Mouse (Mus musculus) ovary, postnatal 36 days (tissue): ENCODE measurements around the gene Prkg2.

Experiments
- DNase-seq: peaks from one replicate; pipeline ENCODE4 v3.0.0; 2022; ENCODE audit warnings: low spot score, mixed read lengths

Prkg2 gene

DNA sequence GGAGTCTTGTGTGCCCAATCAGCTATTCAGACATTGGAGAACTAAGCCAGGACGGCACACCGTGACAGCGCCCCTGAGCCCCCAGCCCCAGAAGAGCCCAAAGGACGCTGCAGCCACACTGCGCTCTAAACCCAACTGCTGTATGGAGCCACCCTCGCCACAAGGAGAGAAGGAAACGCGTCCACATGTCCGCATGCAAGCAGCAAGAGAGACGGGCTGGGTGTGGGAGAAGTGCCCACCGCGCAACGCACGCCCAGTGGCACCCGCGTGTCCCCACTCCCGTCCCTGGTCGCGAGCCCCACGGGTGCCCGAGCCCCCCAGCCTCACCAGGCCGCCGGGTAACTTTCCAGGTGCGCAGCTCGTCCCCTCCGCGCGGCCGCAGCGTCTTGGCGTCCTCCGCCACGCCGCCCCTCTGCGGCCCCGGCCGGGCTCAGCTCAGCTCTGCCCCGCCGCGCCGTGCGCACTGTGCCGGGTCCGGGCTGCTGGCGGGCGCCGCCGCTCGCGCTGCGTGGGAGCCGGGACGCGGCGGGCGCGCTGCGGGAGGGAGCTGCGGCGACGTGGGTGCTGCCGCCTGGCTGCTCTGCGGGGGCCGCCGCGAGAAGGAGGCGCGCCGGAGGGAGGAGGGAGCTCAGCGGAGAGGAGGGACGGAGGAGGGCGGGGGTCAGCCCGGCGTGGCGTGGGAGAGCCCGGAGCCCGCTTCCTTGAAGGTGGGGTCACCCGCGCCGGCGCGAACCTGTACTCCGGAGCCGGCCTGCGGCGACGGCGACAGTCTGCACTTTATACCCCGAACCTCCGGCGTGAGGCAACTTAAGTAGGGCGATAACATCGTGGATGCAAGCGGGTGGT is at the start of gene Prkg2:
Gene Prkg2, minus strand, starts transcription at position 756 of the 846 bp plus-strand sequence.
- DNase-seq, result peak; percentile 33

DNA sequence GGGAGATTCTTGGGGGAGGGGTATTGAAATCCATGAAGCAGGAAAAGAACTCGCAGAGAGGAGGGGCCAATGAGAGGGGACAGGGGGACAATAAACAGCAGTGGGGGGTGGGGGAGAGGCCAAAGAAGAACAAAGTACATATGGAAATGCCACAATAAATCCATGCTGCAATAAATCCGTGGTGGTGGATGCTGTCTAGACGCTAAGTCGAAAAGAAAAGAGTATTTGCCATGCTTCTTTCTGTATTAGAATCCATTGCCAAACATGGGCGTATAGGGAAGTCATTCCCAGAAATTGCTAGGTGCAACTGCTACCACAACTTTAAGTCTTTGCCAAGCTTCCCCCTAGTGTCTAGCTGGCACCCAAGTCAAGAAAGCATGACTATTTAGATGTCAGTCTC is 46.8 kb upstream of the Prkg2 start:
- DNase-seq, result no peak

- no peak for DNase-seq
Observed at GRCm38 (mm10) chr5:99078375-99078774, 41.2 kb upstream of the Prkg2 start.

DNA sequence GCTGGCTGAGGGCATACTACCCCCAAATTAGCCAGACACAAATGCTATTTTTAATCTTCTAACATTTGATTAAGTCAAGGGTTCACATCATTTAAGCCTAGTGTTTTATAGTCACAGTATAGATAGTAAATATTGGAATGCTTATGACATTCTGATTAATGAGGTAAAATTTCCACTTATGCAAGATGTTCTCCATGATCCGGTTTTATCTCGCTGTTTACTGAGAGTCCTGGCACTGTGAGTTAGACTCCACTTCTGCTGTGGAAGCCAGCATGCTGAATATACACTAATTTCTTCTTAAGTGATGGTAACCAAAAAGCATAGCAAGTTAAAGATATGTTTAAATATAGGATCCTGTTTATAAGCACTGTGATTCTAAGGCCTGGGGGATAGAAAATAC is 31.2 kb upstream of the Prkg2 start:
- no peak for DNase-seq

- DNase-seq, result no peak
Observed at GRCm38 (mm10) chr5:99062582-99062981, 25.4 kb upstream of the Prkg2 start.

DNA sequence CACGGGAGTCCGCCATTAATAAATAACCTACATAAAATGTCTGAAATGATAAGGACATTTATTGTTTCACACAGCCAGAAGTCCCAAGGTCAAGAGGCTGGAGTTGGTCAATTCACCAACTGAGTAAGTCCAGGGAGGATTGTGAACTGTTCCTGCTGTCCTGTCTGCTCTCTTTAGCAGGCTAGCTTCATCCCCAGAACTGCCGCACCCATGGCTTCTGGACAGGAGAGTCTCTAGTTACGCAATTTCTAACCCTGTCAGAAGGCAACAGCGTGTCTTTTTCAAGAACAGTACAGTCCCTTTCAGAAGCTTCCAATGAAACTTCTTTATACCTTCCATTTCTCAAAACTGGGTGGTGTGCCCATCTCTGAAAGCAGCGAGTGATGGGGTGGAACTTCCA is 1.9 kb upstream of the Prkg2 start:
- no peak for DNase-seq

GRCm38 (mm10) chr5:99037442-99037811 is 276 bp upstream of the Prkg2 start:
- DNase-seq, result no peak

- DNase-seq, result no peak
Observed at GRCm38 (mm10) chr5:99035961-99036360, 1.2 kb downstream of the Prkg2 start.

DNA sequence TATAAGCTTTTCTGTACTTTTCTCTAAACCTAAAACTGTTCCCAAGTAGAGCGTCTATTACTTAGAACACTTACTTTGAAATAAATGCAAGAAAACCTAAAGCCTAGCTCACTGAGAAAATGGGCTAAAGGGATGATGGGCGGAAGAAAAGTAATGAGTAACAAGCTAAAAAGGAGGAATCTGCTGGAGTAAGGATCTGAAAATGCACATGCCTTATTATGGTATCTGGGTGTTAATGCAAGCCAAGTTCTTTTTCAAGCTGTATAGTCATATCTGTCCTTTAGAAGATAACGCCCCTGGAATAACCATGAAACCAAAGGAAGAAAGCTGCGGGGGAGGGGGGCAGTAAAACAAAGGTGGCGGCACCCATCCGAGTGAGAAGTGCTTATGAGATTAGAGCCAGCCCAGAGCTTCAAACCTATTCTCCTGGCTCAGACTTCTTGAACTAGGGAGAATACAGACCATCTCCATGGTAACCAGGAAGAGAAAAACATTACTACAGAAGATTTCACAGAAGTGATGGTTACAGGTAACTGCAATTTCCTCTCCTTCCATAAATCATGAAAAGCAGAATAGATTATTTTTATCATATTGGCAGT is 5.5 kb downstream of the Prkg2 start:
- DNase-seq, result no peak

- no peak for DNase-seq
Observed at GRCm38 (mm10) chr5:99026343-99026742, 10.8 kb downstream of the Prkg2 start.

- no peak for DNase-seq
Observed at GRCm38 (mm10) chr5:99019709-99020108, 17.4 kb downstream of the Prkg2 start.

- no peak for DNase-seq
Observed at GRCm38 (mm10) chr5:99015140-99015539, 22.0 kb downstream of the Prkg2 start.

- DNase-seq, result no peak
Observed at GRCm38 (mm10) chr5:99010448-99011151, 26.6 kb downstream of the Prkg2 start.

DNA sequence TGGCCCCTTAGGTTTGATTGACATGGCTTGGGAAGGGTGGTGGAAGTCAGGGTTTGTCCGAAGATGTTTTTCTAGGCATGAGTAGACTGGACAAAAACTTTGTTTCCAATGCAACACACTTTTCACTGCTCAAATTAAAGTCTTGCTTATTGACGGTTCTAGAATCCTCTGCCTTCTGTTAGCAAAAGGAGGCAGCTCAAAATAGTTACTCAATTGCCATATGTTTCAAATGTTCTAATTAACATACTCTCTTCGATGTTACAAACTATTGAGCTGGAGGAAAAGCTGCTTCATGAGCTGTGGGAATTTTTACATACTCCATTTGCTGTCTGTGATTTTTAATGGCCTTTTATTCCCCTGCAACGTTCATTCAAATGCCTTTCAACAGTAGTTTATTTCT is 39.0 kb downstream of the Prkg2 start:
- DNase-seq, result no peak

DNA sequence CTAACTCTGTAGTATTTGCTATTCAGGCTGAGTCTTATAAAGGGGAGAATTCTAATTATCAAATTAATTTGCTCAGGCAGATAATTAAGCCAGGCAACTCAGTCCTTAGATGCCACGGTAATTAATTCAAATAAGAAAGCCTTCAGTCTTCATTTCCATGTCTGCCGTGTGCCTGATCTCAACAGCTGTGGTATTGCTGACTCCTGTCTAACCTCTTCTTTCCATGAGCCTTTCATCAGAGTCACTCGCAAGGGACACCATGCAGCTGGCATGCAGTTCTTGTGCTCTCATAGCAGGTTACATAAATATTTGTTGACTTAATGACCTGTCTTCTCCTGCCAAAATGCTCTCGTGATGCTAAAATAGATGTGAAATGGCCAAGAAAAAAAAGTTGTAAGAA is 41.4 kb downstream of the Prkg2 start:
- DNase-seq, result no peak

DNA sequence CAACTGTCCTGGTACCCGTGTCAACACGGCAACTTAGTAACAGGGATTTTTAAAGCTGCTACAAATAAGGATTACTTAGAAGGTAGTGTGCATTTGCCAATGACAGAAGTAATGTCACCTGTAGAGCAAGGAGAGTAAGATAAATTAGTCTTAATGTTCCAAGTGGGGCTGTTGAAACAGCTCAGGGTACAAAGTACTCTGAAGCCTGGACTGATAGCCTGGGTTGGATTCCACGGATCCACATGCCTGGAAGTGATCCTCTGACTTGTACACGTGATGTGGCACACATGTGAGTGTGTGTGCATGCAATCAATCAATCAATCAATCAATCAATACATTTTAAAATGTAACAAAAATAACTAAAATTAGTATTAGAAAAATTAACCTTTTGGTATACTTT is 45.6 kb downstream of the Prkg2 start:
- DNase-seq, result no peak

- no peak for DNase-seq
Observed at GRCm38 (mm10) chr5:98987634-98988033, 49.5 kb downstream of the Prkg2 start.

DNA sequence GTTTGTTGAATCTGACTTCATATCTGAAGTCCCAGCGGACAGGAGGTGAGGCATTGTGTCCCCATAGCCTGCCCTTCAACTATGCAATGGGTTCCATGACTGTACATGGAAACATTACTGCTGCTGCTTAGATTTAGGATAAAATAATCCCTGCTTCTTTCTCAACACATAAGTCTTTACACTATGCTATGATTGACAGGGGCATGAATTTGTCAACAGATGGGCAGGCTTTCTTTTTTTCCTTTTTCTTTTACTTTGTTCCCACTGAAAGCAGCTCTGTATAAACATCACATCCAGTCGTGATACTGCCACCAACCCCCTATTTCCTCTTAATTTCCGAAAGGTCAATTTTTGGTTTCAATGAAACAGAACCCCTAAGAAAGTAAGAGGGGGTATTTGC is 50.0 kb downstream of the Prkg2 start:
- no peak for DNase-seq

DNA sequence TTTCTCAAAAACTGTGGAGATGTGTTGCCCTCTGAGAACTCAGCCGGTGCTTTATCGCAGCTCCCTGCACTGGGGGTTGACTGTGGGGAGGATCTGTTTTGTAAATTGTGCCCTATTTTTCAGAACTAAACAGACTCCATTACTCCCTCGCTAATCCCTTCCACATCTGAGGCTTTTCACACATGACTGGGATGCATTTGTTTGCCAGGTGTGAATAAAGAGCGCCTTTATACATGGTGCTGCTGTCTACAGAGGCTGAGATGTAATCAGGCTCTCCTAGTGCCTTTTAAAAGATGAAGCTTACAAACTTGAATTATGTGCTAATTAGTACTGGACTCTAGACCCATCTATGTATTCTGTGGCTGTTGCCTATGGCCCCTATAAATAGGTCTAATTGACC is 50.7 kb downstream of the Prkg2 start:
- no peak for DNase-seq

GRCm38 (mm10) chr5:98986011-98986410 is 51.1 kb downstream of the Prkg2 start:
- DNase-seq, result no peak

GRCm38 (mm10) chr5:98985077-98985476 is 52.1 kb downstream of the Prkg2 start:
- DNase-seq, result no peak

- DNase-seq, result no peak
Observed at GRCm38 (mm10) chr5:98981304-98981703, 55.8 kb downstream of the Prkg2 start.

GRCm38 (mm10) chr5:98978316-98978715 is 58.8 kb downstream of the Prkg2 start:
- no peak for DNase-seq
